Mouse (Mus musculus) embryonic fibroblast, embryonic 13.5 days (primary cell): Measurements from ENCODE around the gene Zfp825.
"Not testable (repeated sequence)": the region's sequence is repeated elsewhere in the genome, so short reads cannot be mapped to it uniquely, and the experiment has no call there.

ENCODE experiments used
- CTCF ChIP-seq: IDR thresholded peaks from 2 replicates; pipeline ENCODE4 v1.5.1; 2011; ENCODE audit warnings: mild to moderate bottlenecking, control low read depth, low read length, moderate library complexity, borderline replicate concordance; ENCODE audit not compliant: insufficient read depth
- POLR2A ChIP-seq: IDR thresholded peaks from 2 replicates; pipeline ENCODE4 v1.6.1; 2011; ENCODE audit warnings: low read depth, mild to moderate bottlenecking, control low read depth, low read length, moderate library complexity

DNA sequence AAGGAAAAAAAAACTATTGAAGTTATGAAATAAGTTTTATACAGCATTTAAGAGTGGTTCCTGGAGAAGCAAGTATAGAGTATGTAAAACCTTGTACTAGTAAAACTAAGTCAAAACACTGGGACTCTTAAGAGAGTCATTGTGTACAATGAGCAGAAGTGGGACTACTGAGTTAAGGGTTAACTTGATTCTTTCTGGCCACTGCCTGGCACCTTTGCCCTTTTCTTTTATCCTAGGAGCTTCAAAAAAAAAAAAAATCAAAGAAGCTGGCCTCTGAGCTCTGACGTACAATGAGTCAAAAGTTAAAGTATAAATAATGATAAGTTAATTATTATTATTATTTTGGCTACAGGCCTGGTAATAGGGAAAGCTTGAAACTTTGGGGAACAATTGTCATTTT is 37.5 kb upstream of the Zfp825 start:
- TF ChIP-seq POLR2A, CTCF: not testable (repeated sequence)
